Mouse (Mus musculus) myocyte (in vitro differentiated cells): ENCODE measurements around the gene Syf2. TPM values are rescaled to one million over a fixed set of nuclear protein-coding genes. Genes with fewer than 3 reads are reported as not detected.

Experiments used
- H3K27me3 ChIP-seq: one replicate; pipeline ENCODE4 v1.6.1; 2011; ENCODE audit not compliant: control insufficient read depth, insufficient read depth, insufficient read length
- H3K36me3 ChIP-seq: one replicate; pipeline ENCODE4 v1.6.1; 2011; ENCODE audit not compliant: control insufficient read depth, insufficient read depth
- H3K4me2 ChIP-seq: one replicate; pipeline ENCODE4 v1.6.1; 2011; ENCODE audit warnings: low read depth, control low read depth
- H3K4me3 ChIP-seq: one replicate; pipeline ENCODE4 v1.5.1; 2011; ENCODE audit warnings: mild to moderate bottlenecking, control low read depth, moderate library complexity
- H3K79me2 ChIP-seq: one replicate; pipeline ENCODE4 v1.6.1; 2011; ENCODE audit not compliant: control insufficient read depth, insufficient read depth
- H3ac ChIP-seq: one replicate; pipeline ENCODE4 v1.6.1; 2011; ENCODE audit not compliant: control insufficient read depth, insufficient read length
- CEBPB ChIP-seq: IDR thresholded peaks from 2 replicates; pipeline ENCODE4 v1.6.1; 2011; ENCODE audit warnings: mild to moderate bottlenecking, moderate library complexity; ENCODE audit not compliant: poor library complexity, insufficient read depth, severe bottlenecking
- E2F4 ChIP-seq: IDR thresholded peaks from one replicate; pipeline ENCODE4 v1.6.1; 2011; ENCODE audit warnings: mild to moderate bottlenecking, control low read depth, moderate library complexity; ENCODE audit not compliant: insufficient read depth
- MAX ChIP-seq: IDR thresholded peaks from one replicate; pipeline ENCODE4 v1.6.1; 2011; ENCODE audit warnings: low read depth, mild to moderate bottlenecking, control low read depth
- MYOD1 ChIP-seq, 3 experiments: IDR thresholded peaks; one replicate each; pipeline ENCODE4 v1.6.1; 2011; ENCODE audit warnings: control low read depth in 2 of 3, low read depth in 2 of 3, mild to moderate bottlenecking in 2 of 3, moderate library complexity in 1 of 3; ENCODE audit not compliant: insufficient read length in 2 of 3, control insufficient read depth in 1 of 3
- MYOG ChIP-seq, 3 experiments: IDR thresholded peaks; one replicate each; pipeline ENCODE4 v1.6.1; 2011; ENCODE audit warnings: control low read depth in 2 of 3, low read depth in 2 of 3, mild to moderate bottlenecking in 2 of 3; ENCODE audit not compliant: insufficient read length in 2 of 3, control insufficient read depth in 1 of 3, insufficient read depth in 1 of 3
- POLR2A ChIP-seq: IDR thresholded peaks from one replicate; pipeline ENCODE4 v1.6.1; 2011; ENCODE audit warnings: low read depth, mild to moderate bottlenecking, control low read depth, moderate library complexity; ENCODE audit not compliant: insufficient read length
- POLR2AphosphoS2 ChIP-seq: IDR thresholded peaks from one replicate; pipeline ENCODE4 v1.6.1; 2011; ENCODE audit warnings: low read depth, control low read depth; ENCODE audit not compliant: insufficient read length
- REST ChIP-seq: IDR thresholded peaks from one replicate; pipeline ENCODE4 v1.6.1; 2011; ENCODE audit warnings: mild to moderate bottlenecking, control low read depth, moderate library complexity; ENCODE audit not compliant: insufficient read depth, insufficient read length
- SRF ChIP-seq: IDR thresholded peaks from one replicate; pipeline ENCODE4 v1.6.1; 2011; ENCODE audit warnings: low read depth; ENCODE audit not compliant: control insufficient read depth, insufficient read length
- TCF12 ChIP-seq: IDR thresholded peaks from one replicate; pipeline ENCODE4 v1.6.1; 2011; ENCODE audit warnings: mild to moderate bottlenecking, control low read depth; ENCODE audit not compliant: poor library complexity, insufficient read depth, severe bottlenecking
- TCF3 ChIP-seq: IDR thresholded peaks from one replicate; pipeline ENCODE4 v1.6.1; 2011; ENCODE audit warnings: low read depth, control low read depth; ENCODE audit not compliant: insufficient read length
- USF1 ChIP-seq: IDR thresholded peaks from one replicate; pipeline ENCODE4 v1.6.1; 2011; ENCODE audit warnings: low read depth, mild to moderate bottlenecking, control low read depth, moderate library complexity
- polyA plus RNA-seq: library from polyadenylated mRNA; unstranded; fragments of >200 nt; fragmentation: generic; extraction: Trizol; gene quantifications from one replicate; pipeline ENCODE4 v1.2.1, GENCODE M21; 2012; ENCODE audit warnings: missing spikeins

Syf2 gene
- polyA plus RNA-seq: 67.8 TPM

DNA sequence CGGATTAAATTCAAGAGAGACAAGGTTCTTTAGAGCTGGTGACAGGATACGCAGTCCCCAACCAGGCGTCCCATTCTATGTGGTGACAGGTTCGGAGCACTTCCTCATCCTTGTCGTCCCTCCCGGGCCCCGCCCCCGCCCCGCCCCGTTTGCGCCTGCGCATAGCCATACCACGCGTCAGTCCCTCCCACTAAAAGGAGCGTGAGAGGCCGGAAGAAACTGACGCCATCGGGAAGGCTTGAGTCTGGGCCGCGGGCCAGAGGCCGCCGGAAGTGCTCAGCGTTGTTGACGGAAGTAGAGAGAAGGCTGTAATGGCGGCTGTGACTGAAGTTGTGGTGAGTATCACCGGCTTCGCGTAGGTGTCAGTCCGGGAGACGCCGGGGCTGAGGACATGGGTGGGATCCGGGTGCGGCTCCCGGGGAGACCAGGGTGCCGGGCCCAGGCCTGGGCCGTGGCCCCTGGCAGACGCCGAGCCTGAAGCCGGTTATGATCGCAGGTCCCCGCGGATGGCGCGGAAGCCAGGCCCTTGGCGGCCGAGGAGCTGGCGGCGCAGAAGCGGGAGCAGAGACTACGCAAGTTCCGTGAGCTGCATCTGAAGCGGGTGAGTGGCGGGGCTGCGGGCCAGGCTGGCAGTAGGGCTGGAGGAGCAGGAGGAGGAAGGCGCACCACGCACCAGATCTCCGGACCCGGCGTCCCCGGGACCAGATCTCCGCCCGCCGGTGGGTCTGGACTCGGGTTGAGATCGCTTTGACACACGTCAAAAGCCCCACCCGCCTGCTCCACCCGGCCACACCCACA is at the start of gene Syf2:
Gene Syf2, plus strand, starts transcription at position 215 of the 798 bp plus-strand sequence.
- peaks cover 41% of the 10 kb centered on the region for H3K36me3 ChIP-seq
- TF ChIP-seq POLR2AphosphoS2: peak; percentile 70
- no peak for TF ChIP-seq SRF
- no peak for TF ChIP-seq CEBPB
- no peak for TF ChIP-seq MYOD1 (IDR thresholded peaks at IDR 0.05; ENCODE audit: control insufficient read depth in 1 of 3, insufficient read length in 2 of 3, low read depth in 2 of 3)
- peak; percentile 58 for TF ChIP-seq POLR2A
- no peak for TF ChIP-seq REST
- TF ChIP-seq E2F4: no peak
- TF ChIP-seq TCF12: no peak
- no peak for TF ChIP-seq TCF3
- peak within 1 kb of the TSS; percentile 43 for H3ac ChIP-seq
- peak within 1 kb of the TSS; percentile 44 for H3K4me3 ChIP-seq
- no peaks in the 10 kb centered on the region for H3K27me3 ChIP-seq
- peaks cover 27% of the 10 kb centered on the region for H3K79me2 ChIP-seq
- H3K4me2 ChIP-seq: peak within 1 kb of the TSS; percentile 87

DNA sequence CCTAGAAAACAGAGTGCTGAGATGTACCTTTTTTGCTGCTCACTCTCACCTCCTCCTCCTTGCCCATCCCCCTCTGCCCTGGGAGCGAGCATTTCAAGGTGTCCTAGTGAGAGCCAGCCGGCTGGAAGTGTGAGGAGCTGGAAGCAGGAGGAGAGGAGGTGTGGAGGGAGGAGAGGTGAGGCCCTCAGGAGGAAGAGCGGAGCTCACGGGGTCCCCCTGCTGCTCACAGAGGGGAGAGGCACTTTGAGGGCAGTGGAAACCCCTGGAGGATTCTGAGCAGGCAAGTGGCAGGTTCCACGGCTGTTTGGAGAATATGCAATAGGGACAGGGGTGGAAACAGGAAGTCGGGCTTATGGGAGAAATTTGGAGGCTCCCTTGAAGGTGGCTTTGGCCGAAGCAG is 47.4 kb upstream of the Syf2 start:
- Histone ChIP-seq H3ac (no peak overlapping the region), H3K79me2 (no peaks in the 10 kb centered on the region), H3K27me3 (no peaks in the 10 kb centered on the region), H3K4me3 (no peak overlapping the region), H3K4me2 (peak overlapping the region; percentile 24), H3K36me3 (no peaks in the 10 kb centered on the region)
- no peak for TF ChIP-seq TCF12
- no peak for TF ChIP-seq MYOG (IDR thresholded peaks at IDR 0.05; ENCODE audit: control insufficient read depth in 1 of 3, insufficient read depth in 1 of 3, insufficient read length in 2 of 3, low read depth in 2 of 3)
- TF ChIP-seq MAX: no peak
- no peak for TF ChIP-seq SRF
- no peak for TF ChIP-seq USF1
- no peak for TF ChIP-seq POLR2A
- no peak for TF ChIP-seq CEBPB
- no peak for TF ChIP-seq REST
- TF ChIP-seq E2F4: no peak
- TF ChIP-seq TCF3: no peak
- no peak for TF ChIP-seq MYOD1 (IDR thresholded peaks at IDR 0.05; ENCODE audit: control insufficient read depth in 1 of 3, insufficient read length in 2 of 3, low read depth in 2 of 3)
- TF ChIP-seq POLR2AphosphoS2: no peak

DNA sequence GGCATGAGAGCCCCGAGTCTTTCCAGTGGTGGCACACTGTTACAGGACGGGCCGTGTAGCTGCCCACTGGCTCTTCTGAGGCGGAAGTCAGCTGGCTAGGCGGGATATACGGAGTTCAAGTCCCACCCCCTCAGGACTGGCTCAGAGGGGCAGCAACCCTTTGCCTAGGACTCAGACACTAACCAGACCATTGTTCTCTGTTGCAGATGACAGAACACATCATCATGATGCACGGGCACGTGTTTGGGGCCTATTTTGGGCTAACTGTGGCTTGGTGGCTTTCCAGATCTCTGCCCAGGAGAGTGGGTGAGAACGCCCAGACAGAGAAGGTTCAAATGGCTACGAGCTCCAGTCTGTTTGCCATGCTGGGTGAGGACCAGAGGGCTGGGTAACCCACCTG is 46.9 kb upstream of the Syf2 start:
- Histone ChIP-seq H3K79me2 (no peaks in the 10 kb centered on the region), H3K36me3 (no peaks in the 10 kb centered on the region), H3K27me3 (no peaks in the 10 kb centered on the region), H3K4me3 (no peak overlapping the region), H3K4me2 (peak overlapping the region; percentile 24), H3ac (no peak overlapping the region)
- TF ChIP-seq MYOD1 (IDR thresholded peaks at IDR 0.05; ENCODE audit: control insufficient read depth in 1 of 3, insufficient read length in 2 of 3, low read depth in 2 of 3) (peak in 1 of 3 experiments; percentile 45), MYOG (IDR thresholded peaks at IDR 0.05; ENCODE audit: control insufficient read depth in 1 of 3, insufficient read depth in 1 of 3, insufficient read length in 2 of 3, low read depth in 2 of 3) (peak in 1 of 3 experiments; percentile 31), TCF12 (no peak), USF1 (peak; percentile 43)

DNA sequence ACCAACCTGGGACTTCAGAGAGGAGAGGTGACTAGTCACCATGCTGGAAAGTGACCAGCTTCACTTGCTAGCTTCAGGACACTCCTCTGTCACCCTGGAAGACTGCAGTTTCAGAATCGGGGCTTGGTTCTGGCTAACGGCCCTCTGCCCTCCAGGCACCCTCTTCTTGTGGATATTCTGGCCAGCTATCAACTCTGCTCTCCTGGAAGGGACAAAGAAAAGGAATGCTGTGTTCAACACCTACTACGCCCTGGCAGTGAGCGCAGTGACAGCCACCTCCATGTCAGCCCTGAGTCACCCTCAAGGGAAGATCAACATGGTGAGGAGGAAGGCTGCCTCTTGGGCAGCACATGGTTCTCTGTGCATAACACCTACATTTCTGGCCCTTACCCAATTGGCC is 46.3 kb upstream of the Syf2 start:
- Histone ChIP-seq H3K36me3 (no peaks in the 10 kb centered on the region), H3ac (no peak overlapping the region), H3K27me3 (no peaks in the 10 kb centered on the region), H3K4me3 (no peak overlapping the region), H3K79me2 (no peaks in the 10 kb centered on the region), H3K4me2 (no peak overlapping the region)
- TF ChIP-seq TCF3 (no peak), MAX (no peak), REST (no peak), TCF12 (no peak), E2F4 (no peak), USF1 (no peak), POLR2AphosphoS2 (no peak), MYOD1 (IDR thresholded peaks at IDR 0.05; ENCODE audit: control insufficient read depth in 1 of 3, insufficient read length in 2 of 3, low read depth in 2 of 3) (no peak), MYOG (IDR thresholded peaks at IDR 0.05; ENCODE audit: control insufficient read depth in 1 of 3, insufficient read depth in 1 of 3, insufficient read length in 2 of 3, low read depth in 2 of 3) (no peak), CEBPB (no peak), SRF (no peak), POLR2A (no peak)

DNA sequence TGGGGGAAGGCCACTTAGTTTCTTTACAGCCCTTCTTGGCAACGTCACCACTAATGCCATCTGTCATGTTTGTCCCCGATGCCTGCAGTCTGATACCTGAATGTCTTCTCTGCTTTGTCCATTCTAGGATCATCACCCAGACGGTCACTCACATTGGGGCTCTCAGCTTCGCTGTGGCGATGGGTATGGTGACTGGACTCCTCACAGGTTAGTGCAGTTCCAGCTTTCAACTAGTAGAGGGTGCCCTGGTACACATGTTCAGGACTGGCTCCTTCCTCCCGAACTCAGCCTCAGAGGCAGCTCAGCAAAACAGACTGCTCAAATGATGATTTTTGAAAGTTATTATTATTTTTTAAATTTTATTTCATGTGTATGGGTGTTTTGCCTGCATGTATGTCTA is 38.6 kb upstream of the Syf2 start:
- H3K4me3 ChIP-seq: no peak overlapping the region
- TF ChIP-seq POLR2AphosphoS2: no peak
- no peak for TF ChIP-seq TCF12
- no peak for TF ChIP-seq MYOD1 (IDR thresholded peaks at IDR 0.05; ENCODE audit: control insufficient read depth in 1 of 3, insufficient read length in 2 of 3, low read depth in 2 of 3)
- TF ChIP-seq TCF3: no peak
- no peak for TF ChIP-seq SRF
- no peak for TF ChIP-seq MYOG (IDR thresholded peaks at IDR 0.05; ENCODE audit: control insufficient read depth in 1 of 3, insufficient read depth in 1 of 3, insufficient read length in 2 of 3, low read depth in 2 of 3)
- no peak for TF ChIP-seq E2F4
- TF ChIP-seq CEBPB: no peak
- TF ChIP-seq POLR2A: no peak
- no peak for TF ChIP-seq USF1
- no peak for TF ChIP-seq MAX
- no peaks in the 10 kb centered on the region for H3K79me2 ChIP-seq
- H3ac ChIP-seq: no peak overlapping the region
- no peak overlapping the region for H3K4me2 ChIP-seq
- H3K36me3 ChIP-seq: peaks cover 11% of the 10 kb centered on the region
- no peaks in the 10 kb centered on the region for H3K27me3 ChIP-seq
